Mouse (Mus musculus) ovary, adult 2 months (tissue): ENCODE data around the gene Wdr37. TPM values are rescaled to one million over a fixed set of nuclear protein-coding genes. Genes with fewer than 3 reads are reported as not detected.

Experiments
- polyA plus RNA-seq: library from polyadenylated mRNA; depleted of rRNA; stranded (reverse); fragments of >200 nt; gene quantifications from 2 replicates; pipeline ENCODE4 v1.2.3, GENCODE M21; 2012; rRNA removed

The Wdr37 gene
- 21.3 and 29.9 TPM in 2 replicates for polyA plus RNA-seq

GRCm38 (mm10) chr13:8871314-8871962 is at the start of gene Wdr37:
TSS of gene Wdr37 (minus strand) at chr13:8871909.

GRCm38 (mm10) chr13:8885445-8886184 is 13.9 kb upstream of the Wdr37 start, which contains the start of gene Idi1:
TSS of gene Idi1 (plus strand) at chr13:8885501.

Other genes starting within 250 kb of the Wdr37 start
- gene Idi1, start 13.6 kb upstream of the Wdr37 start, polyA plus RNA-seq, result 6.4 and 9.3 TPM in 2 replicates
- gene Gm9745, start 76.3 kb upstream of the Wdr37 start, polyA plus RNA-seq, result not detected in 2 replicates
- gene Idi2, start 81.0 kb upstream of the Wdr37 start, polyA plus RNA-seq, result not detected in 2 replicates
- gene Gtpbp4, start 124.2 kb upstream of the Wdr37 start, polyA plus RNA-seq, result 4.9 and 5.0 TPM in 2 replicates
- gene Larp4b, start 222.0 kb upstream of the Wdr37 start, polyA plus RNA-seq, result 9.6 and 13.0 TPM in 2 replicates